Mouse (Mus musculus) NIH3T3 (cell line): ENCODE data around the gene Egr2.

Experiments used
- DNase-seq: peaks from one replicate; pipeline ENCODE4 v3.0.0-alpha.2; 2012; ENCODE audit warnings: low read depth

Gene Egr2

GRCm38 (mm10) chr10:67535256-67535655 lies at the start of gene Egr2:
Gene Egr2 (plus strand): TSS chr10:67535475.
- DNase-seq, result no peak

DNA sequence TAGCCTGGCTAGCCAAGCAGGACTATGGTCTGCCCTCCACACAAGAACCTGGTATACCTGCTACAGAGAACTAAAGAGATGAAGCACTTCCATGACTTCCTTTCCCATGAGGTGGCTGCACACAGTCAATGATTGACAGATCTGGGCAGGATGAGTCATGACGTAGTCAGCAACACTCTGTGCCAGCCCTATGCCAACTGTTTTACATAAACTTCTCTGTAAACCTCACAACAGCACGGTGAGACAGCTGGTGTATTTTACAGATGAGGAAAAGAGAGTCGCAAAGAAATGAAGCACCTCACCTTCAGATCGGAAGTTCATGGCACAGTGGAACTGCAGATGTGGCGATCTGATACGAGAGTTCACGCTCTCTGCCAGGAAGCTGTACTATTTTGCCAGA lies 47.8 kb upstream of the Egr2 start:
- peak; percentile 64 for DNase-seq

GRCm38 (mm10) chr10:67489836-67490235 lies 45.4 kb upstream of the Egr2 start:
- DNase-seq, result no peak

GRCm38 (mm10) chr10:67490632-67491031 lies 44.6 kb upstream of the Egr2 start:
- no peak for DNase-seq

DNA sequence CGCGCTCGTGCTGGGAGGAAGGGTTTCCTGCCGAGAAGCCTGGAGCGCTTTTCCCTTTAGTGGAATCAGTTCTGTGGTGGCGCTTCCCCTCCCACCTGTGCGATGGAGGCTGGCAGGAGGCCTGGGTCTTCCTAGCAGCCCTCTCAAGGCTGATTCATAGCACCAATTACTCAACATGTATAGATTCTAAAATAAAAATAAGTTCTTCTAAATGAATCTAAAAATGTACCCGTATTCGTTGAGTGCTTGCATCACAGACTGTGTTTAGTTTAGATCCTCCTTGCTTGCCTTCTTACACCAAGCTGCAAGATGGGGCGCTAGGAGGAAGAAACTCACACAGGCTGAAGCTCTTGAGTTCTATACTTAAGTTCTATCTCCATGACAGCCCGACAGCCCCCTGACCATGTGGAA lies 43.1 kb upstream of the Egr2 start:
- DNase-seq, result no peak

GRCm38 (mm10) chr10:67493556-67493955 lies 41.7 kb upstream of the Egr2 start:
- peak; percentile 63 for DNase-seq

DNA sequence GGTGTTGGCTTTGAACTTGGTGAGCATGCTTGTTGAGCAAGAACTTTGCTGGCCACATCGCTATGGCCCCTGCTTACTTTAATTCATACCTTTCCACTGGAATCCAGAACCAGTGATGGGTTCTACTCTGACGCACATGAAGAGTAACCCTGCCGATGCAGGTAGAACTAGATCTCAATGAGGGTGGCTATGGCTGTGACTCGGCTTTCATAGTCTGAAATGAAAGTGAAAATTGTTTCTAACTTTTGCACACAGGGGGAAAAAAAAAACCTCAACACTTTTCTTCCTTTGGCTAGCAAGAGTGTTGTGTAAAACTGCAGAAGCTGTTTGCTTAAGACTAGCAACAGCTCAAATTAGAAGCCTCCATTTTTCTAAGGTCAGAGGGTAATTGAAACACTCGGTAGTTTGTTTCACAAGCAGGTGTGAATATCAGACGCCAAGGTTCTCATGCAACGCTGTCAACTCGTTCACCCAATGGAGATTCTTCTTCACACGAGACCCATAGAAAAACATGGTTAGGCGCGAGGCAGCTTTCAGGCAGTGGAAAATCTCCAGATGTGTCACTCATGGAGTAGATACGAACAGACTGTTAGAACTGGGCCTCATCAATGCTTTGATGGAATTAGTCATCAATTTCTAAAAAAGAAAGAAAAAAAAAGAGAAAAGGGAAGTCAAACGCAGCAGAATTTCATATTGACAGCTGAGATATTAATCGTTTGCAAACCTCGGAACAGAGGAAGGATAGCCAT lies 38.0 kb upstream of the Egr2 start:
- no peak for DNase-seq

GRCm38 (mm10) chr10:67497951-67498350 lies 37.3 kb upstream of the Egr2 start:
- no peak for DNase-seq

GRCm38 (mm10) chr10:67503320-67503995 lies 31.8 kb upstream of the Egr2 start:
- no peak for DNase-seq

DNA sequence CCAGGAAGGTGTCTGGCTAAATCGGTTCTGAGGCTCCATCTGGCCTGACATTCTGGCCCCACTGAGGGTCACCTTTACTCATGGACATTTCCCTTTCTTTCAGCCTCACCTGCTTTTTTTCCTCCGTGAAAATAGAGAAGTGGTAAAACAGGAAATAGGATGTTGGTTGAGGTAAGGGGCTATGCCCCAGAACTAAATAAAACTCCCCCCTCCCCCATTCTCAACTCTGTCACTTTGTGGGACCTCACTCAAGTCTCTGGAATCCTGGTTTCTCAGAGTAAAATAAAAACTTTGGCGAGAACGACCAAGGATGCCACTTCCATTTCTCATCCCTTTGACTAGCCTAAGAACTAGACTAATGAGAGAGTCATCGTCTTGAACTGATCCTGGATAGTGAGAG lies 31.2 kb upstream of the Egr2 start:
- no peak for DNase-seq

DNA sequence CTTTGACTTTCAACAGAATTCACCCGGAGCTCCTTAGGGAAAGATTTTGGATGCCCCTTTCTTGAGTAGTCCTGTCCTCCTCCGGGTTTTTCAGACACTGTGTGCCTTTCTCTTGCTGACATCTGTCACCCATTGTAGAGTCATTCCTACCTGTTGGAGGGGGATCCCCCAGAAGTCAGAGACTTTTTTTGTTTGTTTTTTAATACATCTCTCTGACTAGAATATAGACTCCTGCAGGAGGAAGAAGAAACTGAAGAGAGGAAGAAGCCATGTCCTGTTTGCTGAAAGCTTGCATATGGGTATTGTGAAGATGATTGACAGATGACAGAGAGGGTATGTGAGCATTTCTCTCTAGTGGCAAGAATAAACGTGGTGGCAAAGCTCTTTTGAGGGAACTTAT lies 30.0 kb upstream of the Egr2 start:
- DNase-seq, result no peak

DNA sequence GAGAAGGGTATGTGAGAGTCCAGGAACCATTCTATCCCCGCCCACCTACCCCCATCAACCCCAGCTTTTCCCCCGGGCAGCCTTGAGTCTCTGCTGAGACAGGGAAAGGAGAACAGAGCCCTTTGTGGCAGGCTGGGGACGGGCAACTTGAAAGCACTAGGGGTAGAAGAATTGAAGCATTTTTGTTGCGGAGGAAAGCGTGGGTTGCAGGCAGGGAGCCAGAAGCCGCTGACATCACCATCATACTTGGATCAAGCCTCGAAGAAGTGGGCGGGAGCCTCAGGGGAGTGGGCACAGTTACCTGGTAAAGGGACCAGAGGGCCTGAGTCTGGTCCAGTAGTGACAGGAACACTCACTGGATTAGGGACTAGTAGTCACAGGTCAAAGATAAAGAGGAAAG lies 23.1 kb upstream of the Egr2 start:
- DNase-seq, result peak; percentile 42

DNA sequence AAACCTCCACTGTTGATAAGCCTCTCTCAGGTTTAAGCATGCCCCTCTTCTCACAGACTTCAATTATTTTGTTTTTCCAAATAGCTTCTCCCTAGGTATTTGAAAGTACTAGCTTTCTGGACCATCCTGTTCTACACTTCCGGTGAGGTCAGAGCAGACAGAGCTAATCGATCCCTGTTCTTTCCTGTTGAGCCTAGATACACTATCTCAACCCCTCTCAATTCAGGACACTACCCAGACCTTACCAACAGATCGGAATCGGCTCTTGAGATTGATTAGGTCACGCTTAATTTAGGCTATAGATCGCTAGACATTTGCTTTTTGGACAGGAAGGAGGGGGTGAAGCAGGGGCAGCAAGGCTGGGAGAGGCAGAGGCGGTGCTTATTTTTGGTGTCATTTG lies 22.4 kb upstream of the Egr2 start:
- no peak for DNase-seq

DNA sequence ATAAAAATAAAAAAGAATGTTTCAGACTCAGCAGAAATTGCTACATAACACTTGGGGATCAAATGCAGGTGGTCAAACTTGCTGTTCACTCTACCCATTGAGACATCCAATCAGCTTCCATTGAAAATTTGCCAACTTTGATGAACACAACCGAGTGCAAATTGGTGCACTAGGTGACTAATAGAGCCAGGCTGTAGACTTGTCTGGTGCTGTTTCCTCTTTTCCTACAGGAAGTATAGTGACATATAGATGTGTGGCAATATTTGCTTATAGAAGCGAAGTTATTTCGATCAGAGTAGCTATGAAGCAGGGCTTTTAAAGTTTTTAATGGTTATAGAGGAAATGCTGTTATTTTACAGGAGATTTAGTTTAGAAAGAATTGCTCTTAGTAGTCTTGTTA lies 16.5 kb upstream of the Egr2 start:
- DNase-seq, result no peak

DNA sequence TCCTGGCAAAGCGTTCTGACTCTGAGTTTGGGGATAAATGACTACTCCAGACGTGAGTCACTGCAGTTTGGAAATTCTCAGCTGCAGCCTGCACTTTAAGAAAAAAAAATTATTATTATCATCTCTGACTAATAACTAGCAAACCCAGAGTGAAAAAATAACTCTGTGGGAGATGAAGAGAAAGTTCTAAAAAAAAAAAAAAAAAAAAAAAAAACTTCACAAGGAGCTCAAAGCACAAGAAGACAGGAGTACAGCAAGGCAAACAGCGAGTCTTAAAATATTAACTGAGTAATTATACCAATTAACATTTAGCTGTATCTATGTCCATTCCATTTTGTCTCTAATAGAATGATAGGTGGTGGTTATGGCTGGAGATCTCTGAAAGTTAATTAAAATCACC lies 11.1 kb upstream of the Egr2 start:
- peak; percentile 74 for DNase-seq

DNA sequence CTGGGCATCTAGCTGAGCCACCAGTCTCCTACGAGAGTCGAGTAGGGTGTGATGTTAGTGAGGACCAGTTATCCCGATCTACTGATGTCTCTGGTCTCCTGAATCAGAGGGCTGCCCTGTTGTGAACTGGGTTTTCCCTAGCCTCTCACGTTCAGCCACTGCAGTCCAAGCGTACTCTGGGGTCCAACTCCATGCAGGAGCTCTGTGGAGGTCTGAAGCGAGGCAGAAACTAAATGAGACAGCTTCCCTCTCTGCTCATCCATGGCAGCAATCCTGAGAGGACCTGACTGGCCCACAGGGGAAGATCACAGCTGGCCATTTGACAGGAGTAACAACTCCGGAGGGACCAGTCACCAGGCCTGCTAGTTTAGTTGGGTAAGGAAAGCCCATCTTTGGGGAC lies 10.6 kb upstream of the Egr2 start:
- DNase-seq, result no peak

DNA sequence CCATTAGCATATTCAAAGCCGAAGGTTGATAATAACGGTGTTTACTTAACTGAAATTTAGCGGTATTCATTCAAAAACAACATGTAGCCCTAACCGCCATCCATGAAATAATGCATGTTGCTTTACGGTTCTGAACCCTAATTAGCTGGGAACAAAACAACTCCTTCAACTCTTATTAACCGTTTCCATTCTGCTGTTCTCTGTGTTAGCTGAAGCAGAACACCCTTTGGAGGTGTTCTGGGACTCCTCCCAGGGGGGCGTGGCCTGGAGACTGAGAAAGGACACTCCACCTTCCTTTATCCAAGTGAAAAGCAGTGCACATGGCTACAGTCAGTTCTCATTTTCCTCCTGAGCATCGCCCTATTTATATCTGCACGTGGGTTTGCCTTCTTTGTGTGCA lies 8.8 kb upstream of the Egr2 start:
- no peak for DNase-seq

GRCm38 (mm10) chr10:67529769-67530168 lies 5.5 kb upstream of the Egr2 start:
- peak; percentile 78 for DNase-seq

GRCm38 (mm10) chr10:67535972-67536371 lies 697 bp downstream of the Egr2 start:
- DNase-seq, result no peak

GRCm38 (mm10) chr10:67536621-67537141 lies 1.4 kb downstream of the Egr2 start:
- peak; percentile 78 for DNase-seq

DNA sequence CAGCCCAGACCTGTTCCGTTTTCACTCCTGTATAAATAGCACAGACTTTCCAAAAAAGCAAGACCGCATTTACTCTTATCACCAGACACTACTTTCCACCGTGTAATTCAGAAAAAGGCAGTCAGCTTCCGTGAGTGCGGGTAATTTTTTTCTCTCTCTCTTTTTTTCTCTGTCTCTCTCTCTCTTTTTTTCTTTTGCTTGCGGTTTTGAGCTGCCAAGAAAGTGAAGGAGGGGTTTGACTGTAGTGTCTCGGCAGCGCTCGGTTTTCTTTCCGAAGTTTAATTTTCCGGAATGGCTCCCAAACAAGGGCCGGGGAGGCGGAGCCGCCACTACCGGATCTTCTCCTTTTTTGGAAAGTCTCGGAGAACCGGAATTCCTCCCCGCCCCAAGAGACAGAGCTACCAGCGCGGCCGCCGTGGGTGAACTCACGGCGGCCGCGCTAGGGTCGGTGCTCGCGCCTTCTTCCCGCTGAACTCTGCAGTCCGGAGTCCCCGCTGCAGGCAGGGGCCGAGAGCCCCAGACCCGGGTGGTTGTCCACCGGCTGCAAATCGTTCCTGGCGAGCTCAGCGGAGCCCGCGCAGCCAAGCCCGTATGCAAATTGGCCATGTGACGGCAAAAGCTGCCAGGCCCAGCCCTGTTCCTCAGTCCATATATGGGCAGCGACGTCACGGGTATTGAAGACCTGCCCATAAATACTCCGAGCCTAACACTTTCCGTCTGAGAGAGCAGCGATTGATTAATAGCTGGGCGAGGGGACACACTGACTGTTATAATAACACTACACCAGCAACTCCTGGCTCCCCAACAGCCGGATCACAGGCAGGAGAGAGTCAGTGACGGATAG lies 2.1 kb downstream of the Egr2 start:
- DNase-seq, result peak; percentile 96

- DNase-seq, result peak; percentile 33
Measured at GRCm38 (mm10) chr10:67538106-67538505, 2.8 kb downstream of the Egr2 start.
